Mouse (Mus musculus) adrenal gland, adult 8-10 months (tissue): Measurements from ENCODE around the gene Mpdu1. TPM values are rescaled to one million over a fixed set of nuclear protein-coding genes. Genes with fewer than 3 reads are reported as not detected.
"Not testable (repeated sequence)": the region's sequence is repeated elsewhere in the genome, so short reads cannot be mapped to it uniquely, and the experiment has no call there.

Source experiments
- DNase-seq: peaks from one replicate; pipeline ENCODE4 v3.0.0; 2022
- microRNA-seq, 2 experiments: library from miRNA; unstranded; fragments of <30 nt; microRNA quantifications; one replicate each; pipeline ENCODE4 v1.2.0; 2022
- total RNA-seq, 4 experiments: library from RNA; stranded (reverse); gene quantifications; 2 replicates each; pipeline ENCODE4 v1.2.4; 2022

Gene Mpdu1
- total RNA-seq, 4 experiments from 2014 or later: 107 to 123 (median 113) TPM

DNA sequence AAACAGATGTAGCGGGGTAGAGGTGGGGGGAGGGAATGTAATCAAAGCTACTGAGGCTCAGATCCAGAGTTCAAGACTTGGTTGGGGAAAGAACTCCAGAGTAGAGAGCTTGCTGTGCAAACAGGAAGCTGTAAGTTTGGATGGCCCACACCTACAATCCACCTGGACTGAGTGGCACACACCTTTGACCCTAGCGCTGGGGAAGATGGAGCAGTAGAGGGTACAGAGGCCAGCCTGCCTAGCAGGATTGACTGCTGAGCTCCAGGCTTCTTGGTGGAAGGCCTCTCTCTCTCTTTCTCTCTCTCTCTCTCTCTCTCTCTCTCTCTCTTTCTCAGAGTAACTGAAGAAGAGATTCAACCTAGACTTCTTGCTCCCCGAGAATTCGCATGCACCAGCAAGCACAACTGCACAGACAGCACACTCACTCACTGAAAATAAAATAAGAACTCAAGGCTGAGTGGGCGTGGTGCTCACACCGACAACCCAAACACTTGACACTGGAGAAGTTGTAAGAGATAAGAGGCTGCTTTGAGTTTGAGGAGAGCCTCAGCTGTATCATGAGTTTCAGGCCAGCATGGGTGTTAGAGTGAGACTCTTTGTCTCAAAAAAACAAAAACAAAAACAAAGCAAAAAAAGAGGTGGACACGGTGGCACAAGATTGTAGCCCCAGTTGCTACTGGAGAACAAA lies 41.9 kb downstream of the Mpdu1 start:
- DNase-seq: no peak

DNA sequence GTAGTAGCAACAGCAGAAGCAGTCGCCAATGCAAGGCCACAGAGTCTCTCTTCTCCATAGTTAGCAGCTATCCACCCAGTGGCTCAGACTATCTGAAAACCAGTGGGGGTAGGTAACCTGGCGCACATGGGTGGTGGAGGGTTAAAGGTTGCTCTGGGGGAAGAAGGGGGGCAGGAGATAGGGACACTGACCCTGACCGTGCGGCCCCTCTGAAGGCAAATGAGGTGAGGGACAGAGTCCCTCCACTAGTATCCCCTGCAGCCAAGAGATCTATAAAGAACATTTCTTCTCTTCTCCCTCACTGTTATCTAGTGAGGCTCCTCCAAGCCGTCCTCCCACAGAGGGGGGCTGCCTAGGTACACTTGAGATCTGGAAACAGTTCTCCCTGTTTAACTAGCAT lies 44.6 kb downstream of the Mpdu1 start, which contains the start of gene Shbg:
Gene Shbg, minus strand, starts transcription at position 101 of the 400 bp plus-strand sequence.
- no peak for DNase-seq

DNA sequence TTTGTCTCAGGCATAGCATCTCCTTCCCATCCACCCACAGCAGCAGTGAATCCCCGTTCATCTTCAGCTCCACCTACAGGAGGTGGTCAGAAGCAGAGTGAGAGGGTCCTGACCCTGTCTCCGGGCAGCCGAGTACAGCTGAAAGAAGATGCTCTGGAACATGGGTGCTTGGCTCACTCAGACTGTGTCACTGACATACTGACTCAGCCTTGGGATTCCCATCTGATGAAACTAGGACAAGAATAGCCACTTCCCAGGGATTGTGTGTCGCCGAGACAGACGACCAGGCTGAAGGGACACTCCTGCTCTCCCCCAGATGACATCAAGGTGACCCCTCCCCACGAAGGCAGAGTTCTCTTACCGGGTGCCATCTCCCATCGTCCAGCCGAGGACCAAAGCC lies 45.7 kb downstream of the Mpdu1 start:
- no peak for DNase-seq

DNA sequence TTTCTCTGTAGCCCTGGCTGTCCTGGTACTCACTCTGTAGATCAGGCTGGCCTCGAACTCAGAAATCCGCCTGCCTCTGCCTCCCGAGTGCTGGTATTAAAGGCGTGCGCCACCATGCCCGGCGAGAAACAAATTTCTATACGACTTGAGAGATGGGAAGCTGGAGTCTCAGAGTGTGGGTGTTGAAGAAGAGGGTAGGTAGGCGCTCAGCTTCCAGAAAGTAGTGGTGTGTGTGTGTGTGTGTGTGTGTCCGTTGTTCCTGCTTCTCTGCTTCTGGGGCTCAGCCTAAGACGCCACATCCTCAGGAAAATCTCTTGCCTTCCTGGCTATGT lies 48.2 kb downstream of the Mpdu1 start:
- not testable (repeated sequence) for DNase-seq

DNA sequence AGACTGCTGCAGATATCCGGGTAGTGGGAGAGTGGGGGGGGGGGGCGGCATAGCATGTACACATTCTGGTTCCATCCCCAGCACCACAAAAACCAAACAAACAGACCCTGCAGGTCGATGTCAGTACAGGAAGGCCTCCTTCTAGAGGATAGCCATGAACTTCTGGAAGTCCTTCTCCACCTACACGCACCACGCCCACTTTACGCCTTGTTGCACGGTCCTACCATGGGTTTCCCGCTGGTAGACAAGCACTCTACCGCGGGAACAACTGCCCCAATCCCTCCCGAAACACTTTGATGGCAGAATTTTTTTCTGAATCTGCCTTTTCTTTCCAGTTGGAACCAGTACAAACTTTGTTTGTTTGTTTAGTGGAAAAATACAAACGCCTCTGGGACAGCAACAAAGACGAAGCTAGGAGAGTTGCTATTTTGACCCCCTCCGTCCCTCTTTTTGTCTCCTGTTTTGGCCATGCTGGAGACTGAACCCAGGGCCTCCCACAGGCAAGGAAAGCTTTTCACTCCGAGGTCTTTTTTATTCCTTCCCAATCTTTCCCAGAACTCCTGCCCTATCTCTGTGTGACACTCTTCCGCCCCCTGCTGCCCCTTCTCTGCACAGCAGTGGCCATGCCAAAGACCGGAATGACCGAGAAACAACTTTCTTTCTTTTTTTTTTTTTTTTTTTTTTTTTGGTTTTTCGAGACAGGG lies 48.7 kb downstream of the Mpdu1 start:
- DNase-seq: peak; percentile 81

DNA sequence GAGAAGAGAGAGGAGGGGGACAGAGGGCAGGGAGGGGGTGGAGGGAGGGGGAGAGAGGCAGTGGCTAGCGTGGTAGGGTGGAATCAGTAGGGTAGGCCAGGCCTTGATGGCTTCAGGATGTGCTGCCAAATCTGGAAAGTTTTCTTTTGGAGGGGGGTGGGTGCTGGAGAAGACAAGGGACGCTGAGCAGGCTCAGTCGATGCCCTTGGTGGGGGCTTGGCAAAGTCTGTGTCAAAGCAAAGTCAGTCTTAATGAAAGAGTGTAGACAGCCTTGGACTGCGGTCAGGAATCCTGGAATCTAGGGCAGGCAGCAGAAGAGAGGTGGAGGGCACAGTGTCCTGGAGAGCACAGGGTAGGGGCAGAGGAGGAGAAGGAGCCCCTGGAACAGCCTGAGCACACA lies 51.5 kb downstream of the Mpdu1 start:
- no peak for DNase-seq

DNA sequence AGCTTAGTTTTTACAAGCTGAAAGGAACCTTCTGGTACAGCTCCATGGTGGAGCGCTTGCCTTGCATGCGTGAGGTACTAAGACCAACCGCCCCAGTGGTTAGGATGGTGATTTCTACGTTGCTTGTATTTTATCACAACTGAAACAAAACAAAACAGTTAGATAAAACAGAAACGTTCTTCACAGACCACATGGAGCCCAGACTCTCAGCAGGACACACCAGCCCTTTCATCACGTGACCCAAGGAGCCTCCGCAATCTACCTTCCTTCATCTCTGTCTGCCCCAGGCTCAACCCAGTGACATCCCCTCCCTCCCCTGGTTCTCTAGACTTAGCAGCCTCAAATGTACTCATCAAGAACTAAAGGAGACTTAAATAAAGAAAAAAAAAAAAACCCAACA lies 53.0 kb downstream of the Mpdu1 start:
- DNase-seq: no peak

DNA sequence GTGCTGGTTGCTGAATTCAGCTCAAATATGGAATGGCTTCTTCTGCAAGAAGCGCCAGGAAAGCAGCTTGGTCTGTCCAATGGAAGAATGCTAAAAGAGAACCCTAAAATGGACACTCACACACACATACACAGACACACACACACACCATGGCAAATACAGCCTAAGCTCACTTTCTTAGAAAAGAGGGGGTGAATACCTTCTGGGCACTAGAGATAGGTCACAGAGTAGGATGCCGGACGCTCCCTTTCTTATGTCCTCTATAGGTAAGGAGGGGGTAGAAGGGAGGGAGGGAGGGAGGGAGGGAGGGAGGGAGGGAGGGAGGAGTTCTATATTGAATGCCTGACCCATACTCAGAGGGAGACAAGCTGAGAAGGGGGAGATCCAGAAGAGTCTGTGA lies 53.9 kb downstream of the Mpdu1 start:
- no peak for DNase-seq

DNA sequence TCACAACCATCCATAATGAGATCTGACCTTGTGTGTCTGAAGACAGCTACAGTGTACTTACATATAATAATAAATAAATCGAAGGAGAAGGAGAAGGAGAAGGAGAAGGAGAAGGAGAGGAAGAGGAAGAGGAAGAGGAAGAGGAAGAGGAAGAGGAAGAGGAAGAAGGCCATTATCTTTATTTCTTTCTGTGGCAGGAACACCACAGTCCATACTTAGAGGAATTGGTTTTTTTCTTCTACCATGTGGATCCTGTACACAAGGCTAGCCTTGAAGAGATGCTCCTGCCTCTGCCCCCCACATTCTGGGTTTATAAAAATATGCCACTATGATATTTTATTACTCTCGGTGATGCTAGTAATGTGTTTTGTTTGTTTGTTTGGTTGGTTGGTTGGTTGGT lies 55.6 kb downstream of the Mpdu1 start:
- no peak for DNase-seq

Small RNAs within 50 kb of the gene (microRNA-seq; reads per million reads assigned to microRNA genes)
- gene Mir1934 (3.7 to 4.2 reads per million in 2 experiments), gene Mir467f (0 reads per million in 2 experiments)

Other genes starting within 250 kb of the Mpdu1 start
- gene Kdm6b, start 249.0 kb downstream of the Mpdu1 start, total RNA-seq: 10 to 100 TPM; 20.4 to 44.2 (median 35.1) TPM
- 1 to 10 TPM in 1 of 4 experiments, under 1 TPM in 3; 0.14 to 1.0 (median 0.70) TPM for gene Dnah2, start 113.5 kb downstream of the Mpdu1 start, total RNA-seq
- under 1 TPM; 0.77 to 0.86 (median 0.81) TPM for gene Efnb3, start 102.4 kb downstream of the Mpdu1 start, total RNA-seq
- gene Wrap53, start 82.4 kb downstream of the Mpdu1 start, total RNA-seq: 10 to 100 TPM in 3 of 4 experiments, 1 to 10 TPM in 1; 9.1 to 11.9 (median 11.0) TPM
- 10 to 100 TPM; 57.6 to 71.1 (median 64.0) TPM for gene Trp53, start 82.3 kb downstream of the Mpdu1 start, total RNA-seq
- gene Atp1b2, start 56.7 kb downstream of the Mpdu1 start, total RNA-seq: 10 to 100 TPM; 22.5 to 47.8 (median 38.2) TPM
- not detected for gene Shbg, start 44.7 kb downstream of the Mpdu1 start, total RNA-seq
- gene Sat2, start 40.6 kb downstream of the Mpdu1 start, total RNA-seq: 10 to 100 TPM in 2 of 4 experiments, 1 to 10 TPM in 2; 7.3 to 17.8 (median 12.8) TPM
- 100 to 1,000 TPM in 1 of 4 experiments, 10 to 100 TPM in 3; 75.8 to 112 (median 91.2) TPM for gene Fxr2, start 29.7 kb downstream of the Mpdu1 start, total RNA-seq
- not detected for gene Sox15, start 7.3 kb downstream of the Mpdu1 start, total RNA-seq
- 10 to 100 TPM; 17.9 to 43.8 (median 30.0) TPM for gene Cd68, start 3.5 kb upstream of the Mpdu1 start, total RNA-seq
- 100 to 1,000 TPM; 500 to 614 (median 555) TPM for gene Eif4a1, start 9.8 kb upstream of the Mpdu1 start, total RNA-seq
- gene Senp3, start 19.4 kb upstream of the Mpdu1 start, total RNA-seq: 10 to 100 TPM; 72.5 to 92.1 (median 85.0) TPM
- gene Tnfsf13, start 23.1 kb upstream of the Mpdu1 start, total RNA-seq: 1 to 10 TPM; 2.5 to 7.3 (median 4.5) TPM
- gene Tnfsf12, start 33.2 kb upstream of the Mpdu1 start, total RNA-seq: 10 to 100 TPM; 24.1 to 47.6 (median 36.3) TPM
- 1 to 10 TPM; 3.4 to 8.4 (median 7.9) TPM for gene Tnfsfm13, start 33.5 kb upstream of the Mpdu1 start, total RNA-seq
- 100 to 1,000 TPM in 2 of 4 experiments, 10 to 100 TPM in 2; 85.2 to 125 (median 101) TPM for gene Polr2a, start 96.0 kb upstream of the Mpdu1 start, total RNA-seq
- not detected for gene Slc35g3, start 99.3 kb upstream of the Mpdu1 start, total RNA-seq
- gene Zbtb4, start 103.3 kb upstream of the Mpdu1 start, total RNA-seq: 100 to 1,000 TPM in 2 of 4 experiments, 10 to 100 TPM in 2; 73.0 to 121 (median 97.6) TPM
- 1 to 10 TPM; 1.5 to 8.1 (median 5.0) TPM for gene Chrnb1, start 133.3 kb upstream of the Mpdu1 start, total RNA-seq
- 10 to 100 TPM in 2 of 4 experiments, 1 to 10 TPM in 2; 2.5 to 32.7 (median 16.9) TPM for gene Fgf11, start 139.2 kb upstream of the Mpdu1 start, total RNA-seq
- gene Tmem102, start 143.0 kb upstream of the Mpdu1 start, total RNA-seq: 1 to 10 TPM in 1 of 4 experiments, under 1 TPM in 3; 0.45 to 1.1 (median 0.72) TPM
- gene Gm39566, start 152.7 kb upstream of the Mpdu1 start, total RNA-seq: not detected
- not detected for gene Spem2, start 155.8 kb upstream of the Mpdu1 start, total RNA-seq
- under 1 TPM in 1 of 4 experiments, not detected in 3; 0.38 TPM for gene Spem1, start 159.5 kb upstream of the Mpdu1 start, total RNA-seq
- gene Nlgn2, start 175.1 kb upstream of the Mpdu1 start, total RNA-seq: 10 to 100 TPM; 22.2 to 48.7 (median 35.8) TPM
- 100 to 1,000 TPM; 122 to 164 (median 149) TPM for gene Tmem256, start 175.9 kb upstream of the Mpdu1 start, total RNA-seq
- gene Plscr3, start 183.7 kb upstream of the Mpdu1 start, total RNA-seq: 10 to 100 TPM; 40.2 to 69.1 (median 62.1) TPM
- gene Tnk1, start 196.1 kb upstream of the Mpdu1 start, total RNA-seq: under 1 TPM in 2 of 4 experiments, not detected in 2; 0.11 to 0.20 TPM
- not detected for gene Tmem95, start 215.4 kb upstream of the Mpdu1 start, total RNA-seq
- 1 to 10 TPM; 4.3 to 6.2 (median 5.5) TPM for gene Kctd11, start 218.8 kb upstream of the Mpdu1 start, total RNA-seq
- gene Acap1, start 232.9 kb upstream of the Mpdu1 start, total RNA-seq: 1 to 10 TPM in 2 of 4 experiments, under 1 TPM in 2; 0.31 to 1.9 (median 0.86) TPM
- 1 to 10 TPM in 1 of 4 experiments, under 1 TPM in 3; 0.23 to 2.4 (median 0.71) TPM for gene 2810408A11Rik, start 238.3 kb upstream of the Mpdu1 start, total RNA-seq
- gene Neurl4, start 238.4 kb upstream of the Mpdu1 start, total RNA-seq: 10 to 100 TPM; 36.4 to 71.4 (median 51.5) TPM